Mouse (Mus musculus) forebrain, embryonic 16.5 days (tissue): ENCODE data around the gene Rybp. TPM values are rescaled to one million over a fixed set of nuclear protein-coding genes. Genes with fewer than 3 reads are reported as not detected.

ENCODE experiments used
- ATAC-seq: fragments of 200-750 bp; cut with Nextera tagmentation; 2 replicates; pipeline ENCODE4 v1.8.0; 2017; ENCODE audit warnings: mild to moderate bottlenecking, moderate library complexity
- H3K27ac ChIP-seq: fragments of 300-500 bp; sonication (generic); 2 replicates; pipeline ENCODE4 v1.5.1; 2014; ENCODE audit warnings: low read length, control low read depth
- H3K27me3 ChIP-seq: fragments of 300-500 bp; sonication (generic); replicated peaks from 2 replicates; pipeline ENCODE4 v1.6.1; 2014; ENCODE audit warnings: low read length; ENCODE audit not compliant: control insufficient read depth, insufficient read depth
- H3K36me3 ChIP-seq: fragments of 300-500 bp; sonication (generic); 2 replicates; pipeline ENCODE4 v1.6.1; 2014; ENCODE audit not compliant: control insufficient read depth, insufficient read depth
- H3K4me1 ChIP-seq: fragments of 300-500 bp; sonication (generic); replicated peaks from 2 replicates; pipeline ENCODE4 v1.6.1; 2014; ENCODE audit warnings: low read length; ENCODE audit not compliant: control insufficient read depth, insufficient read depth
- H3K4me2 ChIP-seq: fragments of 300-500 bp; sonication (generic); 2 replicates; pipeline ENCODE4 v1.6.1; 2014; ENCODE audit warnings: mild to moderate bottlenecking, low read length, control low read depth
- H3K4me3 ChIP-seq: fragments of 300-500 bp; sonication (generic); replicated peaks from 2 replicates; pipeline ENCODE4 v1.5.1; 2014; ENCODE audit warnings: mild to moderate bottlenecking, low read length, control low read depth
- H3K9ac ChIP-seq: fragments of 300-500 bp; sonication (generic); replicated peaks from 2 replicates; pipeline ENCODE4 v1.6.1; 2014; ENCODE audit warnings: low read depth, low read length, control low read depth
- H3K9me3 ChIP-seq: fragments of 300-500 bp; sonication (generic); 2 replicates; pipeline ENCODE4 v1.6.1; 2016; ENCODE audit warnings: low read length; ENCODE audit not compliant: control insufficient read depth
- WGBS: fragments of 180-500 bp; shearing (Covaris S2); extraction: QIAGEN DNeasy Blood & Tissue Kit; methylation state at CpG from one replicate; pipeline ENCODE4 v1.1.7; 2014; 5-methylcytosine and 5-hydroxymethylcytosine counted together
- polyA plus RNA-seq: library from polyadenylated mRNA; unstranded; fragments of >200 nt; fragmentation: Nextera tagmentation; extraction: Ambion mirVana; gene quantifications from 2 replicates; pipeline ENCODE4 v1.2.1, GENCODE M21; 2015

The Rybp gene
- polyA plus RNA-seq, 1 experiment from 2014 or later = 31.2 TPM

DNA sequence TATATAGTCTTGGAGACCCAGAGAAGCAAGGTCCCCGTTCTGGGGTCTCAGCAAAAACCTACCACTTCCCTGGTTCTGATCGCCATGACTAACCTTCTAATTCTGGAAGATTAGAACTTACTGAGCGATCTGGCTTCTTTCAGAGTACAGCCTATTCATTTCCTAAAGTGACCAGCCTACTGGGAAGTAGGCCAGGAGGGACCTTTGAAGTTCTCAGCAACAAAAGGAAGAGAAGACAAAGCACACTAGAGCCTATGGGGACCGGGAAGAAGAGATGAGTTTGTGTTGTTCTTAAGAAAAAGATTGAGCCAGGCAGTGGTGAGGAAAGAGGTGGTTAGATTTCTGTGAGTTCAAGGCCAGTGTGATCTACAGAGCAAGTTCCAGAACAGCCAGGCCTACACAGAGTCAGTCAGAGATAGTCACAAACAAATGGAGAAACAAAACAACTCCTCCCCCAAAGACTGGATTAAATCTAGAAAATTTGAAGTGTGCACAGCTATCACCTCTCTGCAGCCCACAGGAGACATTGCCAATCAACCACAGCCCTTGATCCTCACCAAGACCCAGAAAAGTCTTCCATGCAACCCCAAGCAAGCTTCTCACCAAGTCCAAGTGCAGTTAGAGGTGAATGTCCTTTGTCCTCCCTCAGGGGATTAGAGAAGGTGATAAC lies 106.9 kb downstream of the Rybp start:
- Histone ChIP-seq H3K4me1 (peaks cover 11% of the 10 kb centered on the region), H3K9ac (no peak overlapping the region), H3K9me3 (no peaks in the 10 kb centered on the region), H3K27me3 (no peaks in the 10 kb centered on the region), H3K36me3 (no peaks in the 10 kb centered on the region), H3K27ac (no peak overlapping the region), H3K4me2 (no peak overlapping the region), H3K4me3 (no peak overlapping the region)
- no peak for ATAC-seq
- WGBS = 60% methylated on average over 4 of the region's 4 CpGs

- Histone ChIP-seq H3K9me3 (no peaks in the 10 kb centered on the region), H3K4me2 (no peak overlapping the region), H3K4me1 (peaks cover 11% of the 10 kb centered on the region), H3K27me3 (no peaks in the 10 kb centered on the region), H3K36me3 (no peaks in the 10 kb centered on the region), H3K9ac (no peak overlapping the region), H3K4me3 (no peak overlapping the region), H3K27ac (no peak overlapping the region)
- WGBS = 78% methylated on average over 3 of the region's 3 CpGs
- no peak for ATAC-seq
Observed at GRCm38 (mm10) chr6:100178830-100179229, 108.5 kb downstream of the Rybp start.
